ENCODE assay signal across 16 mouse cellular contexts in the genomic region with DNA sequence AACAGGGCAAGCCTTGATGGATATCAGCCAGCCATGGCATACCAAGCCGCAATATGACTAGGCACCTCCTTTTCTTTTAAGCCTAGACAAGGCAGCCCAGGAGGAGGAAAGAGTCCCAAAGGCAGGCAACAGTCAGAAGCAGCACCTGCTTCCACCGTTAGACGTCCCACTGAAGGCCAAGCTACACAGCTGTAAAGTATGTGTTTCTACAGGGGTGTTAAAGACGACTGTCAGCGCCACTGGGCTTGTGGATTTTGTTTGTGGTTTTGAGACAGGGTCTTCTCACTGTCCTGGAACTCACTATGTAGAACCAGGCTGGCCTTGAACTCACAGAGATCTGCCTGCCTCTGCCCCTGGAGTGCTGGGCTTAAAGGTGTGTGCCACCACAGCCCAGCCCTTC. TPM values are rescaled to one million over a fixed set of nuclear protein-coding genes. Genes with fewer than 3 reads are reported as not detected.
"Had no signal": no experiment of that assay in that cellular context is flagged by ENCODE, and none has a peak within 500 bp of the region (broad histone marks: within the 10 kb centered on the region; RNA-seq: fewer than 3 reads in every experiment).

No protein-coding gene starts in this region.

- H3K27ac ChIP-seq: intestine, embryonic 15.5 days; layer of hippocampus, adult 2 months; limb, embryonic 13.5 days; liver, embryonic 12.5 days; liver, embryonic 15.5 days; lung, embryonic 15.5 days had no signal

- H3K4me3 ChIP-seq: intestine, embryonic 15.5 days; layer of hippocampus, adult 2 months; limb, embryonic 13.5 days; liver, embryonic 12.5 days; liver, embryonic 15.5 days; lung, embryonic 15.5 days; megakaryocyte, embryonic 14.5 days had no signal

- DNase-seq: kidney, adult 18-20 months; kidney, adult 9 months; kidney, postnatal 14 days; layer of hippocampus, adult 9-11 months; left cerebral cortex, postnatal 4 days; liver; lung, adult 18-20 months; lung, postnatal 10 days; lung, postnatal 36 days had no signal

RNA-seq across cellular contexts. Expression of a gene that starts 36.7 kb away (rescaled TPM):
- total RNA-seq: layer of hippocampus, adult 2 months had no signal
